Mouse (Mus musculus) myocyte (in vitro differentiated cells): Measurements from ENCODE around the gene Ly86.

Experiments
- E2F4 ChIP-seq: IDR thresholded peaks from one replicate; pipeline ENCODE4 v1.6.1; 2011; ENCODE audit warnings: mild to moderate bottlenecking, control low read depth, moderate library complexity; ENCODE audit not compliant: insufficient read depth
- MAX ChIP-seq: IDR thresholded peaks from one replicate; pipeline ENCODE4 v1.6.1; 2011; ENCODE audit warnings: low read depth, mild to moderate bottlenecking, control low read depth
- MYOD1 ChIP-seq, 3 experiments: IDR thresholded peaks; one replicate each; pipeline ENCODE4 v1.6.1; 2011; ENCODE audit warnings: control low read depth in 2 of 3, low read depth in 2 of 3, mild to moderate bottlenecking in 2 of 3, moderate library complexity in 1 of 3; ENCODE audit not compliant: insufficient read length in 2 of 3, control insufficient read depth in 1 of 3
- POLR2A ChIP-seq: IDR thresholded peaks from one replicate; pipeline ENCODE4 v1.6.1; 2011; ENCODE audit warnings: low read depth, mild to moderate bottlenecking, control low read depth, moderate library complexity; ENCODE audit not compliant: insufficient read length
- POLR2AphosphoS2 ChIP-seq: IDR thresholded peaks from one replicate; pipeline ENCODE4 v1.6.1; 2011; ENCODE audit warnings: low read depth, control low read depth; ENCODE audit not compliant: insufficient read length
- REST ChIP-seq: IDR thresholded peaks from one replicate; pipeline ENCODE4 v1.6.1; 2011; ENCODE audit warnings: mild to moderate bottlenecking, control low read depth, moderate library complexity; ENCODE audit not compliant: insufficient read depth, insufficient read length
- SRF ChIP-seq: IDR thresholded peaks from one replicate; pipeline ENCODE4 v1.6.1; 2011; ENCODE audit warnings: low read depth; ENCODE audit not compliant: control insufficient read depth, insufficient read length
- TCF12 ChIP-seq: IDR thresholded peaks from one replicate; pipeline ENCODE4 v1.6.1; 2011; ENCODE audit warnings: mild to moderate bottlenecking, control low read depth; ENCODE audit not compliant: poor library complexity, insufficient read depth, severe bottlenecking
- TCF3 ChIP-seq: IDR thresholded peaks from one replicate; pipeline ENCODE4 v1.6.1; 2011; ENCODE audit warnings: low read depth, control low read depth; ENCODE audit not compliant: insufficient read length
- USF1 ChIP-seq: IDR thresholded peaks from one replicate; pipeline ENCODE4 v1.6.1; 2011; ENCODE audit warnings: low read depth, mild to moderate bottlenecking, control low read depth, moderate library complexity

DNA sequence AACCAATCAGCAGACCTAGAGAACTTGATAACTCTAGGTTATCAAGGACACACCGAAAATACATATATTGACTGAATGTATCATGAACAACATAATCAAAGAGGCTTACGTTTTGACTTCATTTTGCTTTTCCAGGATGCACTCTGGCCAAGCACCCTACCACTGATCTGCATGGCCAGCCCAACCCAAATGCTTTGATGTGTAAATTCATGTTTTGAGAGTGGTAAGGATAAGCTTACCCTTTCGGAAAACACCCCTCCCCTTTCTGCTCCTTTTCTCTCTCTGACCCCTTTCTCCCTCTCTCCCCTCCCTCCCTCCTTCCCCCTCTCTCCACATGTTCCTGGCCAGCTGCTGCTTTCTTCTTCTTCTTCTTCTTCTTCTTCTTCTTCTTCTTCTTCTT, 88.1 kb downstream of the Ly86 start:
- no peak for TF ChIP-seq REST
- TF ChIP-seq POLR2A: no peak
- TF ChIP-seq POLR2AphosphoS2: no peak
- no peak for TF ChIP-seq USF1
- TF ChIP-seq MYOD1 (IDR thresholded peaks at IDR 0.05; ENCODE audit: control insufficient read depth in 1 of 3, insufficient read length in 2 of 3, low read depth in 2 of 3): no peak
- TF ChIP-seq E2F4: no peak
- no peak for TF ChIP-seq TCF3
- TF ChIP-seq SRF: no peak
- no peak for TF ChIP-seq MAX
- TF ChIP-seq TCF12: no peak
